ENCODE assay signal across 13 mouse cellular contexts in the genomic region with DNA sequence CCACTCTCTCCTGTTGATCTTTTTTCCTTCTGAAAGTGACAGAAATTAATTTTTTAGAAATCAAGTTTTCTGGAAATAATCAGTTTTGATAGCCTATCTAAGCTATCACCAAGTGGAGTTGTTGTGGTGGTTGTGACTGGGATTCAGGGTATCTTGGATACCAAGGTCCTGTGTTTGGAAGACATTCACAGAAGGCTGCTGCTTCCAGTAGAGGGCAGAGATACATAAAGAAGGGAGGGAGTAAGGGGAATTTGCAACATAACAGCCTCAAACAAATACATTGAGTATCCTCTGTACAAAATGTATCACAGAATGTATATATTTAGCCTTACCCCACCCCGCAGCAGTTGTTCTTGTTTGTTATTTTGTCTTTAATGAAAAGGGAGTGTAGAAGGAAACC. TPM values are rescaled to one million over a fixed set of nuclear protein-coding genes. Genes with fewer than 3 reads are reported as not detected.
DNase-seq lines count a peak whose midpoint lies in the region; ATAC-seq lines count a peak whose summit lies in the region.
"Had no signal": no experiment of that assay in that cellular context is flagged by ENCODE, and none has a peak within 500 bp of the region (broad histone marks: within the 10 kb centered on the region; RNA-seq: fewer than 3 reads in every experiment).

No protein-coding gene starts in this region.

- peaks cover 14% of the 10 kb centered on the region; the same call in 1 of the 2 replicates for H3K36me3 ChIP-seq in forebrain, embryonic 13.5 days (ENCODE audit: poor library complexity, severe bottlenecking)
- no peaks in the 10 kb centered on the region for H3K36me3 ChIP-seq in forebrain, embryonic 11.5 days (ENCODE audit: control insufficient read depth, insufficient read depth, low read length)
- peaks cover 9% of the 10 kb centered on the region; the same call in 1 of the 2 replicates for H3K36me3 ChIP-seq in kidney, embryonic 14.5 days (ENCODE audit: control insufficient read depth, insufficient read depth, low read length)

- no peaks in the 10 kb centered on the region for H3K9me3 ChIP-seq in forebrain, embryonic 13.5 days (replicated peaks)
- H3K9me3 ChIP-seq in forebrain, embryonic 11.5 days (ENCODE audit: control insufficient read depth, low read length): no peaks in the 10 kb centered on the region
- H3K9me3 ChIP-seq in kidney, embryonic 14.5 days (ENCODE audit: control insufficient read depth, low read length): no peaks in the 10 kb centered on the region
- H3K9me3 ChIP-seq: kidney, embryonic 15.5 days; liver, embryonic 15.5 days had no signal

- H3K27me3 ChIP-seq in forebrain, embryonic 13.5 days: no peaks in the 10 kb centered on the region
- H3K27me3 ChIP-seq in forebrain, embryonic 11.5 days (ENCODE audit: control insufficient read depth, insufficient read depth, low read length): no peaks in the 10 kb centered on the region
- H3K27me3 ChIP-seq in kidney, embryonic 14.5 days (ENCODE audit: control insufficient read depth, insufficient read depth, low read length): no peaks in the 10 kb centered on the region
- H3K27me3 ChIP-seq: kidney, embryonic 15.5 days; liver, embryonic 15.5 days had no signal

- no peak overlapping the region for H3K4me3 ChIP-seq in forebrain, embryonic 13.5 days
- H3K4me3 ChIP-seq in forebrain, embryonic 11.5 days (ENCODE audit: low read depth, low read length): no peak overlapping the region
- no peak overlapping the region for H3K4me3 ChIP-seq in kidney, embryonic 14.5 days (ENCODE audit: low read length)
- H3K4me3 ChIP-seq: kidney, embryonic 15.5 days; liver, embryonic 15.5 days had no signal

- no peak overlapping the region for H3K9ac ChIP-seq in forebrain, embryonic 13.5 days
- no peak overlapping the region for H3K9ac ChIP-seq in forebrain, embryonic 11.5 days (ENCODE audit: low read length)
- H3K9ac ChIP-seq in kidney, embryonic 14.5 days (ENCODE audit: low read depth, low read length): no peak overlapping the region
- H3K9ac ChIP-seq: kidney, embryonic 15.5 days; liver, embryonic 15.5 days had no signal

- no peak for DNase-seq in forebrain, embryonic 11.5 days (ENCODE audit: low spot score)
- peak; percentile 20 for DNase-seq in kidney, postnatal 10 days
- peak; percentile 24 for DNase-seq in retina, postnatal 1 day
- DNase-seq in retina, embryonic 14.5 days (ENCODE audit: low spot score): no peak
- no peak for DNase-seq in urinary bladder, postnatal 36 days (ENCODE audit: low spot score in 2 of 2)
- DNase-seq: cerebellum, postnatal 25 days; gastrocnemius, postnatal 25 days had no signal

- no peak overlapping the region for H3K4me2 ChIP-seq in forebrain, embryonic 13.5 days
- H3K4me2 ChIP-seq in forebrain, embryonic 11.5 days (ENCODE audit: low read depth, low read length, severe bottlenecking): no peak overlapping the region
- H3K4me2 ChIP-seq in kidney, embryonic 14.5 days (replicated peaks; ENCODE audit: low read depth, low read length): no peak overlapping the region
- H3K4me2 ChIP-seq: kidney, embryonic 15.5 days; liver, embryonic 15.5 days had no signal

- H3K27ac ChIP-seq in forebrain, embryonic 13.5 days: no peak overlapping the region
- H3K27ac ChIP-seq in forebrain, embryonic 11.5 days (ENCODE audit: low read depth, low read length): no peak overlapping the region
- no peak overlapping the region for H3K27ac ChIP-seq in kidney, embryonic 14.5 days (ENCODE audit: low read depth, low read length)
- H3K27ac ChIP-seq: kidney, embryonic 15.5 days; liver, embryonic 15.5 days had no signal

- H3K4me1 ChIP-seq in forebrain, embryonic 13.5 days: no peaks in the 10 kb centered on the region
- no peaks in the 10 kb centered on the region for H3K4me1 ChIP-seq in forebrain, embryonic 11.5 days (replicated peaks; ENCODE audit: control insufficient read depth, insufficient read depth, low read length)
- H3K4me1 ChIP-seq in kidney, embryonic 14.5 days (ENCODE audit: control insufficient read depth, insufficient read depth, low read length): no peaks in the 10 kb centered on the region
- H3K4me1 ChIP-seq: kidney, embryonic 15.5 days; liver, embryonic 15.5 days had no signal

- peak; percentile 51; the same call in 1 of the 2 replicates for ATAC-seq in forebrain, embryonic 13.5 days
- ATAC-seq in forebrain, embryonic 11.5 days (replicated peaks; ENCODE audit: low FRiP score): no peak
- ATAC-seq in kidney, embryonic 14.5 days (ENCODE audit: low FRiP score, low TSS enrichment): no peak
- no peak for ATAC-seq in CD4-positive, CD25-positive, alpha-beta regulatory T cell, adult 4 months

- WGBS in forebrain, embryonic 13.5 days: 73% methylated on average over 1 of the region's 1 CpGs
- 53% methylated on average over 1 of the region's 1 CpGs for WGBS in forebrain, embryonic 11.5 days
- WGBS in kidney, embryonic 14.5 days: 66% methylated on average over 1 of the region's 1 CpGs

RNA-seq across cellular contexts. Expression of a gene that starts 31.3 kb away (rescaled TPM):
- 0.88 and 1.4 TPM in 2 replicates for polyA plus RNA-seq in forebrain, embryonic 13.5 days (2015; fragmentation: Nextera tagmentation; extraction: Ambion mirVana)
- 2.6 and 2.9 TPM in 2 replicates for polyA plus RNA-seq in forebrain, embryonic 11.5 days (2014; fragmentation: Nextera tagmentation; extraction: Ambion mirVana)
- 18.1 and 29.7 TPM in 2 replicates for polyA plus RNA-seq in kidney, embryonic 14.5 days (2014; fragmentation: Nextera tagmentation; extraction: Ambion mirVana)
- polyA plus RNA-seq in CD4-positive, CD25-positive, alpha-beta regulatory T cell, adult 4 months (2017; shearing (Covaris generic)): not detected
- polyA plus RNA-seq: C2C12 had no signal

RNA-seq across cellular contexts. Expression of a gene that starts 42.9 kb away (rescaled TPM):
- 179 TPM in 2 replicates for polyA plus RNA-seq in forebrain, embryonic 13.5 days (2015; fragmentation: Nextera tagmentation; extraction: Ambion mirVana)
- polyA plus RNA-seq in forebrain, embryonic 11.5 days (2014; fragmentation: Nextera tagmentation; extraction: Ambion mirVana): 78.5 and 87.3 TPM in 2 replicates
- 67.8 and 95.5 TPM in 2 replicates for polyA plus RNA-seq in kidney, embryonic 14.5 days (2014; fragmentation: Nextera tagmentation; extraction: Ambion mirVana)
- 10 to 100 TPM; 21.2 to 25.6 TPM for polyA plus RNA-seq in CD4-positive, CD25-positive, alpha-beta regulatory T cell, adult 4 months (2017; shearing (Covaris generic))

Comparison
In these comparisons a context has a peak if more than half of its experiments do, and no peak if none do; other contexts are left out.
1. DNase-seq: peak in kidney, postnatal 10 days (single experiment) and retina, postnatal 1 day (single experiment); none in forebrain, embryonic 11.5 days (single experiment), retina, embryonic 14.5 days (single experiment) and urinary bladder, postnatal 36 days (0 of 2).